Comparison of ENCODE assay signal across 12 mouse cellular contexts in genomic region chr11:43270256-43270806, GRCm38 (mm10).
DNase-seq lines count a peak whose midpoint lies in the region; ATAC-seq and TF ChIP-seq lines count a peak whose summit lies in the region.
"Had no signal": no experiment of that assay in that cellular context is flagged by ENCODE, and none has a peak within 500 bp of the region (broad histone marks: within the 10 kb centered on the region; RNA-seq: fewer than 3 reads in every experiment).

No protein-coding gene starts in this region.

- TF ChIP-seq CTCF in hindbrain, postnatal 0 days (IDR thresholded peaks at IDR 0.05; ENCODE audit: low read depth), result no peak

- no peaks in the 10 kb centered on the region for H3K27me3 ChIP-seq in forebrain, embryonic 11.5 days (ENCODE audit: control insufficient read depth, insufficient read depth, low read length)
- H3K27me3 ChIP-seq in hindbrain, postnatal 0 days (ENCODE audit: insufficient read depth, low read length), result no peaks in the 10 kb centered on the region
- no peaks in the 10 kb centered on the region for H3K27me3 ChIP-seq in midbrain, embryonic 16.5 days (ENCODE audit: control insufficient read depth, insufficient read depth, low read depth, low read length)
- H3K27me3 ChIP-seq: embryonic facial prominence, embryonic 13.5 days had no signal

- peak; percentile 93 for ATAC-seq in frontal cortex, adult (ENCODE audit: low TSS enrichment)
- peak; percentile 81 for ATAC-seq in forebrain, embryonic 11.5 days (replicated peaks; ENCODE audit: low FRiP score)
- peak; percentile 81 for ATAC-seq in hindbrain, postnatal 0 days
- peak; percentile 93 for ATAC-seq in midbrain, embryonic 16.5 days

- peaks cover 10% of the 10 kb centered on the region; the same call in 1 of the 2 replicates for H3K4me1 ChIP-seq in forebrain, embryonic 11.5 days (replicated peaks; ENCODE audit: control insufficient read depth, insufficient read depth, low read length)
- H3K4me1 ChIP-seq in hindbrain, postnatal 0 days (ENCODE audit: insufficient read depth, low read length), result peaks cover 5% of the 10 kb centered on the region; the same call in 1 of the 2 replicates
- H3K4me1 ChIP-seq in midbrain, embryonic 16.5 days (ENCODE audit: control insufficient read depth, insufficient read depth, low read length), result peaks cover 18% of the 10 kb centered on the region
- H3K4me1 ChIP-seq: embryonic facial prominence, embryonic 13.5 days had no signal

- H3K9ac ChIP-seq in forebrain, embryonic 11.5 days (ENCODE audit: low read length), result no peak overlapping the region
- H3K9ac ChIP-seq in hindbrain, postnatal 0 days (replicated peaks; ENCODE audit: low read length), result no peak overlapping the region
- H3K9ac ChIP-seq in midbrain, embryonic 16.5 days (ENCODE audit: low read depth, low read length), result peak overlapping the region; percentile 14; the same call in 1 of the 2 replicates
- H3K9ac ChIP-seq: embryonic facial prominence, embryonic 13.5 days had no signal

- H3K4me3 ChIP-seq in forebrain, embryonic 11.5 days (ENCODE audit: low read depth, low read length), result no peak overlapping the region
- no peak overlapping the region for H3K4me3 ChIP-seq in hindbrain, postnatal 0 days (ENCODE audit: low read length)
- H3K4me3 ChIP-seq in midbrain, embryonic 16.5 days (ENCODE audit: low read depth, low read length), result no peak overlapping the region; the same call in 1 of the 2 replicates
- H3K4me3 ChIP-seq: embryonic facial prominence, embryonic 13.5 days had no signal

- 38% methylated on average over 10 of the region's 10 CpGs for WGBS in forebrain, embryonic 11.5 days
- 36% methylated on average over 10 of the region's 10 CpGs for WGBS in hindbrain, postnatal 0 days
- 20% methylated on average over 10 of the region's 10 CpGs for WGBS in midbrain, embryonic 16.5 days

- H3K4me2 ChIP-seq in forebrain, embryonic 11.5 days (ENCODE audit: low read depth, low read length, severe bottlenecking), result peak overlapping the region; percentile 26; the same call in 1 of the 2 replicates
- H3K4me2 ChIP-seq in hindbrain, postnatal 0 days (ENCODE audit: low read depth, low read length), result peak overlapping the region; percentile 11; the same call in 1 of the 2 replicates
- peak overlapping the region; percentile 48 for H3K4me2 ChIP-seq in midbrain, embryonic 16.5 days (ENCODE audit: low read length)
- H3K4me2 ChIP-seq: embryonic facial prominence, embryonic 13.5 days had no signal

- DNase-seq in frontal cortex, postnatal 25 days (ENCODE audit: low spot score in 2 of 2), result no peak
- DNase-seq in forebrain, embryonic 11.5 days (ENCODE audit: low spot score), result peak; percentile 58
- DNase-seq in hindbrain, postnatal 0 days (ENCODE audit: low spot score), result peak; percentile 46
- no peak for DNase-seq in cerebellum, postnatal 25 days
- no peak for DNase-seq in urinary bladder, postnatal 25 days (ENCODE audit: low spot score)
- no peak for DNase-seq in lung, postnatal 10 days
- DNase-seq: gastrocnemius, postnatal 14 days; kidney, postnatal 10 days; thymus, adult 18-20 months had no signal

- no peaks in the 10 kb centered on the region for H3K36me3 ChIP-seq in forebrain, embryonic 11.5 days (ENCODE audit: control insufficient read depth, insufficient read depth, low read length)
- H3K36me3 ChIP-seq in hindbrain, postnatal 0 days (ENCODE audit: insufficient read depth, low read length), result no peaks in the 10 kb centered on the region
- no peaks in the 10 kb centered on the region for H3K36me3 ChIP-seq in midbrain, embryonic 16.5 days (ENCODE audit: control insufficient read depth, insufficient read depth, low read length)
- H3K36me3 ChIP-seq: embryonic facial prominence, embryonic 13.5 days had no signal

- no peaks in the 10 kb centered on the region for H3K9me3 ChIP-seq in forebrain, embryonic 11.5 days (ENCODE audit: control insufficient read depth, low read length)
- H3K9me3 ChIP-seq in hindbrain, postnatal 0 days (ENCODE audit: low read length), result no peaks in the 10 kb centered on the region
- no peaks in the 10 kb centered on the region for H3K9me3 ChIP-seq in midbrain, embryonic 16.5 days (replicated peaks; ENCODE audit: control insufficient read depth, low read length, poor library complexity, severe bottlenecking)
- H3K9me3 ChIP-seq: embryonic facial prominence, embryonic 13.5 days had no signal

- H3K27ac ChIP-seq in forebrain, embryonic 11.5 days (ENCODE audit: low read depth, low read length), result peak overlapping the region; percentile 68
- no peak overlapping the region; the same call in 1 of the 2 replicates for H3K27ac ChIP-seq in hindbrain, postnatal 0 days
- H3K27ac ChIP-seq in midbrain, embryonic 16.5 days (ENCODE audit: low read length), result peak overlapping the region; percentile 81
- H3K27ac ChIP-seq: embryonic facial prominence, embryonic 13.5 days had no signal

Comparison
In these comparisons a context has a peak if more than half of its experiments do, and no peak if none do; other contexts are left out.
1. DNase-seq: peak in forebrain, embryonic 11.5 days (single experiment) and hindbrain, postnatal 0 days (single experiment); none in frontal cortex, postnatal 25 days (0 of 2), cerebellum, postnatal 25 days (0 of 2), urinary bladder, postnatal 25 days (single experiment) and lung, postnatal 10 days (single experiment).
2. Peak in every context shown above with its lines, with median percentiles within 50 percentile points of each other: ATAC-seq and H3K4me2 ChIP-seq.